Mouse (Mus musculus) stomach, embryonic 16.5 days (tissue): ENCODE measurements around the gene Oas1g. TPM values are rescaled to one million over a fixed set of nuclear protein-coding genes. Genes with fewer than 3 reads are reported as not detected.

ENCODE experiments used
- ATAC-seq: fragments of 200-750 bp; cut with Nextera tagmentation; 2 replicates; pipeline ENCODE4 v1.8.0; 2017; ENCODE audit warnings: moderate number of reproducible peaks, moderate TSS enrichment; ENCODE audit not compliant: insufficient read depth, low FRiP score
- H3K27ac ChIP-seq: fragments of 300-500 bp; sonication (generic); 2 replicates; pipeline ENCODE4 v1.5.1; 2014; ENCODE audit warnings: low read length
- H3K27me3 ChIP-seq: fragments of 300-500 bp; sonication (generic); 2 replicates; pipeline ENCODE4 v1.6.1; 2014; ENCODE audit warnings: low read length, control low read depth, mixed read lengths; ENCODE audit not compliant: control insufficient read depth, insufficient read depth
- H3K36me3 ChIP-seq: fragments of 300-500 bp; sonication (generic); 2 replicates; pipeline ENCODE4 v1.6.1; 2014; ENCODE audit warnings: low read length; ENCODE audit not compliant: control insufficient read depth, insufficient read depth
- H3K4me1 ChIP-seq: fragments of 300-500 bp; sonication (generic); 2 replicates; pipeline ENCODE4 v1.6.1; 2014; ENCODE audit warnings: low read length, control low read depth, mixed read lengths; ENCODE audit not compliant: control insufficient read depth, insufficient read depth
- H3K4me2 ChIP-seq: fragments of 300-500 bp; sonication (generic); 2 replicates; pipeline ENCODE4 v1.6.1; 2014; ENCODE audit warnings: low read depth, low read length, mixed read lengths
- H3K4me3 ChIP-seq: fragments of 300-500 bp; sonication (generic); replicated peaks from 2 replicates; pipeline ENCODE4 v1.5.1; 2014; ENCODE audit warnings: mild to moderate bottlenecking, low read length
- H3K9ac ChIP-seq: fragments of 300-500 bp; sonication (generic); 2 replicates; pipeline ENCODE4 v1.6.1; 2014; ENCODE audit warnings: low read length
- H3K9me3 ChIP-seq: fragments of 300-500 bp; sonication (generic); replicated peaks from 2 replicates; pipeline ENCODE4 v1.6.1; 2016; ENCODE audit warnings: low read length, control low read depth; ENCODE audit not compliant: control insufficient read depth
- WGBS: fragments of 180-500 bp; shearing (Covaris S2); extraction: QIAGEN DNeasy Blood & Tissue Kit; methylation state at CpG from one replicate; pipeline ENCODE4 v1.1.7; 2014; 5-methylcytosine and 5-hydroxymethylcytosine counted together
- microRNA-seq: library from miRNA; unstranded; fragments of <30 nt; microRNA quantifications from one replicate; pipeline ENCODE4, GENCODE M21; 2016
- polyA plus RNA-seq: library from polyadenylated mRNA; unstranded; fragments of >200 nt; fragmentation: Nextera tagmentation; extraction: Ambion mirVana; gene quantifications from 2 replicates; pipeline ENCODE4 v1.2.1, GENCODE M21; 2015

The Oas1g gene
- polyA plus RNA-seq, 1 experiment from 2014 or later = 1.1 TPM

DNA sequence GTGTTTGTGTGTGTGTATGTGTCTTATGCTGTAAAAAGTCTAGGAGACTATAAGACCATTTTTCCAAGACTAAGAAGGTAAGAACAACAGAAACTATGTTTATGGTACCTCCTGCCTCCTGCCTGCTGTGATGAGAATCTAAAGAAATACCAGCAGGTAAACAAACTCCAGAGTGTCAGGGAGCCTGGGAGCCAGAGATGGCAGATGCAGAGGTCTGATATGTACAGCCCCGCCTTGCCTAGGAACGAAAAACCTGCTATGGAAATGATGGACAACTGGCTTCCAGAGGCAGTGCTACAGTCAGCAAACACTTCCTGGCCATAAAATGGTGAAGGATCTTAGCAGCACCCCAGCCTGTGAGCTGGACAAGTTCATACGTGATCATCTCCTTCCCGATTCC lies 40.3 kb downstream of the Oas1g start, which contains the start of gene Oas1f:
Gene Oas1f, plus strand, starts transcription at position 301 of the 400 bp plus-strand sequence.
- H3K27ac ChIP-seq = no peak within 1 kb of the TSS
- no peaks in the 10 kb centered on the region for H3K27me3 ChIP-seq
- no peak within 1 kb of the TSS for H3K9ac ChIP-seq
- no peak within 1 kb of the TSS for H3K4me3 ChIP-seq
- H3K4me2 ChIP-seq = no peak within 1 kb of the TSS
- no peaks in the 10 kb centered on the region for H3K9me3 ChIP-seq
- no peaks in the 10 kb centered on the region for H3K36me3 ChIP-seq
- H3K4me1 ChIP-seq = no peaks in the 10 kb centered on the region
- ATAC-seq = no peak
- WGBS = 49% methylated on average over 4 of the region's 4 CpGs

DNA sequence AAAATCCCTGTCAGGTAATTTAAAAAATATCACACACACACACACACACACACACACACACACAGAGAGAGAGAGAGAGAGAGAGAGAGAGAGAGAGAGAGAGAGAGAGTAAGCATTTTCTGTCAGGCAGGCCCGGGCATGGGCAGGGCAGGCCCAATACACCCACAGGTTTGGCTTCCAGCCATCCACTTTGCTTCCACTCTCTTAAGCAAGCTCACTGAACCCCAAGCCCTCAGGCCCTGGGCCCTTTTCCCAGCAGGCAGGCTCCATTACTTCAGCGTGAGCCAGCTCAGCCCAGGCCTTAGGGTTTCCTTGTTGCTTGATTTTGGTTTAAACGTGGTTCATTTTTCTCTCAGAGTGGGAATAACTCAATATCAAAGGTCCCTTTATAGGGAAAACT lies 42.7 kb downstream of the Oas1g start:
- ATAC-seq = 0 out of 2 replicates have a peak, but pooled peaks have one; percentile 33
- Histone ChIP-seq H3K9ac (no peak overlapping the region), H3K4me2 (no peak overlapping the region), H3K9me3 (no peaks in the 10 kb centered on the region), H3K27ac (peak overlapping the region; percentile 29; the same call in 1 of the 2 replicates), H3K36me3 (no peaks in the 10 kb centered on the region), H3K27me3 (no peaks in the 10 kb centered on the region), H3K4me1 (no peaks in the 10 kb centered on the region), H3K4me3 (no peak overlapping the region)
- WGBS = 60% methylated on average over 3 of the region's 3 CpGs

GRCm38 (mm10) chr5:120836731-120837585 lies 50.5 kb downstream of the Oas1g start:
- Histone ChIP-seq H3K4me1 (no peaks in the 10 kb centered on the region), H3K36me3 (no peaks in the 10 kb centered on the region), H3K9ac (no peak overlapping the region), H3K27ac (no peak overlapping the region), H3K4me3 (no peak overlapping the region), H3K9me3 (no peaks in the 10 kb centered on the region), H3K4me2 (no peak overlapping the region), H3K27me3 (no peaks in the 10 kb centered on the region)
- ATAC-seq = no peak
- WGBS = 9% methylated on average over 8 of the region's 8 CpGs

GRCm38 (mm10) chr5:120833335-120834280 lies 53.8 kb downstream of the Oas1g start:
- Histone ChIP-seq H3K27me3 (no peaks in the 10 kb centered on the region), H3K4me1 (no peaks in the 10 kb centered on the region), H3K9me3 (no peaks in the 10 kb centered on the region), H3K4me2 (no peak overlapping the region), H3K27ac (no peak overlapping the region), H3K36me3 (no peaks in the 10 kb centered on the region), H3K9ac (no peak overlapping the region), H3K4me3 (no peak overlapping the region)
- WGBS = 13% methylated on average over 17 of the region's 17 CpGs
- ATAC-seq = no peak

- Histone ChIP-seq H3K27me3 (no peaks in the 10 kb centered on the region), H3K4me2 (no peak overlapping the region), H3K27ac (no peak overlapping the region), H3K4me3 (no peak overlapping the region), H3K36me3 (no peaks in the 10 kb centered on the region), H3K9ac (no peak overlapping the region), H3K9me3 (no peaks in the 10 kb centered on the region), H3K4me1 (no peaks in the 10 kb centered on the region)
- 79% methylated on average over 4 of the region's 4 CpGs for WGBS
- ATAC-seq = no peak
Observed at GRCm38 (mm10) chr5:120831031-120831430, 56.4 kb downstream of the Oas1g start.

Small RNA genes lying within 50 kb of the gene (microRNA-seq; reads per million reads assigned to microRNA genes)
- not detected for gene Gm22907

Other genes starting within 250 kb of the Oas1g start
- gene Rasal1, start 238.8 kb downstream of the Oas1g start, polyA plus RNA-seq = 0.40 and 0.72 TPM in 2 replicates
- 2.3 and 3.6 TPM in 2 replicates for gene Dtx1, start 175.7 kb downstream of the Oas1g start, polyA plus RNA-seq
- gene Oas2, start 137.8 kb downstream of the Oas1g start, polyA plus RNA-seq = 0.32 and 0.62 TPM in 2 replicates
- gene Oas3, start 110.0 kb downstream of the Oas1g start, polyA plus RNA-seq = 0.17 and 0.18 TPM in 2 replicates
- not detected in 2 replicates for gene Oas1e, start 92.1 kb downstream of the Oas1g start, polyA plus RNA-seq
- 0.65 and 1.0 TPM in 2 replicates for gene Oas1c, start 75.1 kb downstream of the Oas1g start, polyA plus RNA-seq
- gene Oas1f, start 40.2 kb downstream of the Oas1g start, polyA plus RNA-seq = not detected in 2 replicates
- not detected in 2 replicates for gene Oas1h, start 26.2 kb downstream of the Oas1g start, polyA plus RNA-seq
- 2.4 and 3.0 TPM in 2 replicates for gene Oas1a, start 19.9 kb upstream of the Oas1g start, polyA plus RNA-seq
- gene Oas1d, start 26.9 kb upstream of the Oas1g start, polyA plus RNA-seq = not detected in 2 replicates
- gene Rph3a, start 122.5 kb upstream of the Oas1g start, polyA plus RNA-seq = 0.06 and 0.26 TPM in 2 replicates